Mouse (Mus musculus): Measurements from ENCODE around the gene Ifitm6. TPM values are rescaled to one million over a fixed set of nuclear protein-coding genes. Genes with fewer than 3 reads are reported as not detected.
"Not testable (repeated sequence)": the region's sequence is repeated elsewhere in the genome, so short reads cannot be mapped to it uniquely, and the experiment has no call there.

Ifitm6 gene
- total RNA-seq, 2 experiments from 2014 or later = 0.47 to 1.0 TPM

DNA sequence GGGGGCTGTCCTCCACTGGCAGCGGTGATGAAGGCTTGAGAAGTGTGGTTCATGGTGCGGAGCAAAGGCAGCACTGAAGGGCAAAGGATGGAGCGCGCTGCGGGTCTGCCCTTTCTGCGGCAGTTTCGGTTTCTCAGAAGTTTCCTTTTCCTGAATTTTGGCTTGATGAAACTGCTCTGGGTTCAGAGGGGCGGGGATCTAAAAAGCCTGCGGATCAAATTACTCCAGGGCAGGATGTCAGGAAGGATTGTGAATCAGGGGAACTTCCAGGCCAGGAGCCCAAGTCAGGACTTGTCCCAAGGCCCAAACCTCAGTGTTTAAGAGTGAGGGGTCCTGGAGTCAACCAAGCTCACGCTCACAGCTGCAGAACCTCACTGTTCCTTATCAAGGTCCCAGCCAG, 7.1 kb downstream of the Ifitm6 start, which contains the start of gene Ifitm3:
Gene Ifitm3, minus strand, starts transcription at position 178 of the 400 bp plus-strand sequence.
- intact Hi-C loops (cut with DNase I) = no loop called here
- DNase-seq = peak; percentile 73

DNA sequence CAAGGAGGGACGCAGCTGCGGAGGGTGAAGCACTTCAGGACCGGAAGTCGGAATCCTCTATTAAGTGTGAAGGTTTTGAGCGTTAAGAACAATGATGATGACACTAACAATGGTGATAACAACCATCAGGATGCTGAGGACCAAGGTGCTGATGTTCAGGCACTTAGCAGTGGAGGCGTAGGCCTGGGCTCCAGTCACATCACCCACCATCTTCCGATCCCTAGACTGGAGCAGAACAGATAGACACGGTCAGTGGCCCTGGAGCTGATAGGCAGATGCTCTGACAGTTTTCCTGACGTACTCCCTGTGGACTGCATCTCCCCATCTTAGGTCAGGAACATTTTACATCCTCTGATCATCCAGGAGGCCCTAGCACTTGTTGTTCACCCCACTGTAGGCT, 8.1 kb downstream of the Ifitm6 start:
- intact Hi-C loops (cut with DNase I) = loop anchor here (1.0 to 5.0 kb wide), 5 partner anchors 39 to 168 kb away; partner anchors contain the start of genes Bet1l, Gm45785, Pgghg and Ric8a
- DNase-seq = peak; percentile 17 to 44

DNA sequence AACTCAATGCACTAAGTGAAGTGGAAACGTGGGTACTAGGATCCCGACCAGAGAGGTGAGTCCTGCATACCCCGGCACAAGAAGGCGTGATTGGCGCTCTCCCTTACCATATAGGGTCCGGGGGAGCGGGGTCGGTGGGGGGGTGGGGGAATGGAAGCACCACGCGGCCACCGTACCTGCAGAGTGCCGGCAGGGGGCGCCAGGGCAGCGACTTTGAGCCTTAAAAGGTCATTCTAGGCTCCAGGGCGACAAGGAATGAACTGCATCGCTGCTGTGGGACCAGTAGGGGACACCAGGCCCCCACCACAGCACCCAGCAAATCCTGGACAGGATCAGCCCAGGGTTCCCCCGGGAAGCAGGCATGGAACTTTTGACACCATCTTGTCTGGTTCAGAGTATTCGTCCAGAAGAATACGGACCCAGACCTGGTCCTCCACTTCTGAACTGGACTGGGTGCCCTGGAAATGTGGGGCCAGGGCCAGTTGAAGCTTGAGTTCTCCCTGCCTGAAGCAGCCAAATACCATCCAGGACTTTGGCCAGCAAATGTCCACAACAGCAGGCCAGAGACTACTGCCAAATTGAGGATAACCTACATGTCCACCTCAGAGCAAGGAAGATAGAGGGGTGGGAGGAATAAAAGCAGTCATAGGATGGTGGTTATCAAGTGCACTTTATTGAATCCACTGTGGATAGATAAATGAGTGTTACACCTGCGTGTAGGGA, 8.6 kb downstream of the Ifitm6 start:
- DNase-seq = peak; percentile 81 to 91
- intact Hi-C loops (cut with DNase I) = loop anchor here (1.0 to 5.0 kb wide), 6 partner anchors 39 to 168 kb away; partner anchors contain the start of genes Bet1l, Gm45785, Pgghg and Ric8a

DNA sequence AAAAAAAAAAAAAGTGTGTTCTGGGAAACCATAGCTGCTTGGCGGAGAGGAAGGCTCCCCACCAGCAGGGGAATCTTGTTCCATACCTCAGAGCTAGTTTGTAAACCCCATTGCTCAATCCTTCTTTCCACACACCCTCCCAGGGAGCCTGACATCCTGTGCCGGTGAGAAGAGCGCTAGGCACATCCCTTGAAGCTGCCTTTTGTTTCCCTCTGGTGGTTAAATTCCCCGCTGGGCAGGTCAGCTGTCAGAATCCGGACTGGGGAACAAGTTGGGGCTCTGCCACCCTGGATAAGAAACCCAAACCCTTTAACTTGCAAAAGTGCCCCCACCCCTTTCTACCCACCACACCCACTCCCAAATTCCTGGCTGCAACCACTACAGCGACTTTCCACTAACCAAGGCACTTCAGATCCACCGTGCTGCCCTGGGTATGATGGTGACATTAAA, 9.4 kb downstream of the Ifitm6 start:
- DNase-seq = peak; percentile 32 to 66
- intact Hi-C loops (cut with DNase I) = loop anchor here (1.0 to 5.0 kb wide), 5 partner anchors 50 to 169 kb away; partner anchors contain the start of genes Bet1l, Gm45785, Pgghg and Ric8a

DNA sequence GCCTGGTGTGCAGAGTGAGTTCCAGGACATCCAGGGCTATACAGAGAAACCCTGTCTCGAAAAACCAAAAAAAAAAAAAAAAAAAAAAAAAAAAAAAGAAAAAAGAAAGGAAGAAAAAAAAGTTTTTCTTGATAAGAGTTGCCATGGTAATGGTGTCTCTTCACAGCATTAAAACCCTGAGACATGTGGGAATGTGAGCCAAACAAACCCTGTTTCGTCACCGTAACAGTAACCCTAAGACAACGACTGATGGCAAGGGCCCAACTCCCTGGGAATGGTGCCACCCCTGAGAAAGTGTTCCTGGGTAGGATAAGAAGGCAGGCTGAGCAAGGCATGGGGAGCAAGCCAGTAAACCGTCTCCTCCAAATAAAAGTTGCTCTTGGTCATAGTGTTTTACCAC, 10.8 kb downstream of the Ifitm6 start:
- DNase-seq = peak in 1 of 2 experiments; percentile 37
- intact Hi-C loops (cut with DNase I) = loop anchor here (5.0 kb wide), 2 partner anchors 150 to 170 kb away; partner anchors contain the start of genes Bet1l, Gm45785 and Ric8a

DNA sequence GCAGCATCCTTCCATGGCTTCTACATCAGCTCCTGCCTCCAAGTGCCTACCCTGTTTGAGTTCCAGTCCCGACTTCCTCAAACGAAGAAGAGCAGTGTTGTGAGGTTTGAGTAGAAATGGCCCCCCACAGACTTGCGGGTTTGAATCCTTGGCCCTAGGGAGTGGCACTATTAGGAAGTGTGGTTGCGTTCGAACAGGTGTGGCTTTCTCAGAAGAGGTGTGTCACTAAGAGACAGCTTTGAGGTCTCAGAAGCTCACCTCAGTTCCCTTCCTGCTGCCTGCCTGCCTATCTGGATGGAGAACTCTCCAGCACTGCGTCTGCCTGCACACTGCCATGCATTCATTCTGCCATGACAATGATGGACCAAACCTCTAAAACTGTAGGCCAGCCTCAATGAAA, 11.3 kb downstream of the Ifitm6 start:
- DNase-seq = no peak
- intact Hi-C loops (cut with DNase I) = loop anchor here (5.0 kb wide), 2 partner anchors 149 to 171 kb away; partner anchors contain the start of genes Bet1l, Gm45785 and Ric8a

DNA sequence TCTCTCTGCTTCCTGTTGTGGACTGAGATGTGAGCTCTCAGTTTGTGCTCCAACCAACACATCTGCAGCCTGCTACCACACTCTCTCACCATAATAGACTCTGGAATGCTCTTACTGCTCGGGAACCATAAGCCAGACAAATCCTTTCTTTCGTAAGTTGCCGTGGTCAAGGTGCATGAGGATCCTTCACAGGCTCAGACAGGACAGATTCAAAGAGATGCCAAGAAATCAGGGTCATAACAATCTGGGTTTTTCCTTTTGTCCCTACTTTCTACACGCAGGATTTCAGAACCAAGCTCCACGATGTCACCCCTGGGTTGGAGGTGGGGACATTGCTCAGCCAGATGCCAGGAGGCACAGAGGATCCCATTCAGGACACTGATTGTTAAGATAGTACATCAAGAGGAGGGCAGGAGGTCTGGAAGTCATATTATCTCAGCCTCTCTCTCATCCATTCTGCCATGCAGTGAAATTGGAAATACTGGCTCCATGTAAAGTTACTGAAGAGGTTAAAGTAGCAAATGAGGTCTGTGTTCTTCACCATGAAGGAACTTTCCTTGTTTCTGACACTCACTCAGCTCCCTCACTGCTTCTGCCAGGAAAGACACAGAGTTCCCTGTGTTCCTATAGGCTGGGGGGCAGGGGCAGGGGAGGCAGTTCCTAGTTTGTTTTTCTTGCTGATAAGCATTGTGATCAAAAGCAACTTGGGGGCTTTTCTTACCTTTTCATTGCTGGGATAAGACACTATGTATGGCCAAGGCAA, 14.3 kb downstream of the Ifitm6 start:
- intact Hi-C loops (cut with DNase I) = no loop called here
- DNase-seq = no peak

DNA sequence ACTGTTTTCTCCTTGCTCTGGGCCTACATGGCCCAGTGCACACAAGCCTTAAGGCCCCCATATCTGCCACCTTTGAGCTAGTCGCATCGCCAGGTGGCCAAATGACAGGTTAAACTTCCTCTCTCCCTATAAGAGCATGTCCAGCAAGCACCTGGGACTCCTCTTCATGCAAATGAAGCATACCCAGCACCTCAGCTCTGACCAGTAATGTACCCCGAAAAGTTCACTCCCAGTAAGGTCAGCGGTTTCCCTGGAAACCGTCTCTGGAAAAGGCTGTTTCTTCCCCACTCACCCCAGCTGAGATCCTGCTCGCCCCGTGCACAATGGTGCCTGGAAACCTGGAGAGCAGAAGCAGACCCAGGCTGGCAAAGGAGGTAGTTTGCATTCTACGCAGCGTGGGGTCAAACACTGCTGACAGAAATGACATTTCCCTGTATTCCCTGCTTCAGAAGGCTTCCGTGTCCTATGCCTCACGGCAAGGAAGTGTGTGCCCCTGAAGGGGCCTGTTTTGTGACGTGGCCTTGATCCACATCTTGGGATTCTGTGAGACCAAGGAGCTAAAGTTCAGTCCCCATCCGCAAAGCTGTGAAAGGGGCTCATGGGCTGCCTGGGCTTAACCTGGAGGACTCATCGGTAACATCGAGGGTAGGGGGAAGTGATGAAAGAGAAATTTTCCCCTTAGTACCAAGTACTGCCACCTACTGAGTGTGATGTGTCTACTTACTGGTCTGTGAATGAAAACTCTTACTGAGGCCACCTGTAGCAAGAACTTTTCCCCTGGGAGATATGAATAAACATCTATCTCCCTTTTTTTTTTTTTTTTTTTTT, 16.6 kb downstream of the Ifitm6 start:
- no peak for DNase-seq
- intact Hi-C loops (cut with DNase I) = no loop called here

DNA sequence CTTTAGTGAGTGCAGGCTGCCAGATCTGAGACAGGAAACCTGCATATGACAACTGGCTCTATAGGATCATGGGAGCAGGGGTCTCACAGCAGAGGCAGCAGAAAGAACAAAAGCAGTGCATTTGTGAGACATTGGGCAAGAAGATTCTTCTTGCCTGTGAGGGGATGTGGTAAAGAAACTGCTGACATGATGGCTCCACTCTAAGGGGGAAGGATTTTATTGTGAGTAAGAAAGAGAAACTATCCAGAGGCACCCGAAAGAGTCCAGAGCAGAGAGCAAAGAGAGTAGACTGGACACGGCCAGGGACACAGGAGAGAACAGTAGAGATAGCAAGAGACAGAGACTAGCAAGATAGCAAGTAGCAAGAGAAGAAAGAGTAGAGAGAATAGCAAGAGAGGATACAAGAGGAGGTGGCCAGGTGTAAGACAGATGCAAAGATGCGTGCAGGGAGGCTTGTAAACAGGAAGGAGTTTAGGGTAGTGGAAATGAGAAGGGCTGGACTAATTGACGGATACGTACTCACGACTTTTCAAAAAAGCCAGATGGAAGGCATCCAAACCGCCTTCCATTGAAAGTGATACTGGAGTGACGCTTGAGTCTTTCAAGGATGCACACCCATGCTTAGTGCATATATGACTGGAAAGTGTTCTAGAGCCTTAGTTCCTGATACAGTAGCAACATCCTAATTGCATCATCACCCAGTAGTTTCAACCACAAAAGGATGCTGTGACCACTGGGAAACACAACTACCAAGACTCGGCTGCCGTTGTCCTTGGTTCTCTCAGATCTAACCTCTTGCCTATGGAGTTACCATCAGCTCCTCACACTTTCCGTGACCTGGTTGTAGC, 18.6 kb downstream of the Ifitm6 start:
- intact Hi-C loops (cut with DNase I) = no loop called here
- DNase-seq = no peak

DNA sequence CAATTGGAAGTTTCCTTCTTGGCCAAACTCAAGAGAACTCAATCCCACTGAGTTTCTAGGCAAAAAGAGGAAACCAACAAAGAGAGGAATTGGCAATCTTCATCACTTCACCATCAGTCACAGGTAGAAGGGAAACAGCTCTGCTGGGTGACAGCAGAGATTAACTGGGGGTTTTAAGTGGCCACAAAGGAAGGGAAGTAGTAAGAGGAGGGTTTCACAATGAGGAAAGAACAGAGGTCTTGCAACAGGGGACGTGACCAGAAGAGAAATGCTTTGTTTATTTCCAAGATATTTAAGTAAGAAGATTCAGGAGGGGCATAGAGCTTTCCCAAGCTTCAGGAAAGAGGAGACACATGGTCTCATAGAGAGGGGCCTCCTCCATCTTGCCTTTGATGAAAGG, 19.9 kb downstream of the Ifitm6 start:
- DNase-seq = no peak
- intact Hi-C loops (cut with DNase I) = no loop called here

DNA sequence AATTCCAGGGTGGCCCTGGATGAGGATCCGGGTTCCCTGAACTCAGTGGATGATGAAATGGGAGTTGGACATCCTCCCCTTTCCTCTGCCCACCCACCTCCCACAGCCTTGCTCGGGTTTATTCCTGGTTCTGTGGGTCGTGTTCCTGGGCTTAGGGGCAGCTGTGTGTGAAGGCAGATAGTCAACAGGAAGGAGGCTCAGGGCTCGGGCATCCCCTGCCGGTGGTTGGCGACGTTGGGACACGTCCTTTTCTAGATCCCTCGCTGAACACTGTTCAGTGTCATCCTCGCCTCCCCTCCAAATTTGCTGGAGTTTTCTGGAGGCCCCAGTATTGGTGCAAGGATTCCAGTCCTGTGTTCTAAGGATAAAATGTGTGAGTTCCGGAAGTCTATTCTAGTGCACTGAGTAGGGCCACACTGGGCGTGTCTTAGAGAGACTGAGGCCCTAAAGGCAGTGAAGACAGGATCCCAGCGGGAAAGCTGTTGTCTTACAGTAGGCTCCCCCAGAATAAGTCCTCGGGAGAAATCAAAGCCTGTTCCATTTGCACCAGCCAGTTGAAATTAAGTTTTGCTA, 26.5 kb downstream of the Ifitm6 start:
- no peak for DNase-seq
- intact Hi-C loops (cut with DNase I) = no loop called here

DNA sequence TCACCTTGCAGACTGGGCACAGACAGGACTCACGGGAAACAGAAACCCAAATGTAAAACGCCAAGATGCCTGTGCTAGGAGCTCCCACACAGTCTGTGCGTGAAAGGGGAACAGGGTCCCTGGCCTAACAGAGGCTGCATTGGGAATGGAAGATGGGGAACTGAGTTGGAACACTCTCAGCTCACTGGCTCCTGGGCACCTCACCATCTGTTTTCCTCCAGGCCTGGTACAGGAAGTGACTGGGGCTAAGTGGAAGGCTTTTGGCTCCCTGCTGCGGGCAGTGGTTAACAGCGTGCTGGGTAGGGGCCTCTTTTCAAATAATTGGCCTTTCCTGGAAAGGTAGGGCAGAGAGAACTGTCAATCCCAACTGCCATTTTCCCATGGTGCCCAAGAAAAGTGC, 27.1 kb downstream of the Ifitm6 start:
- no peak for DNase-seq
- intact Hi-C loops (cut with DNase I) = no loop called here

DNA sequence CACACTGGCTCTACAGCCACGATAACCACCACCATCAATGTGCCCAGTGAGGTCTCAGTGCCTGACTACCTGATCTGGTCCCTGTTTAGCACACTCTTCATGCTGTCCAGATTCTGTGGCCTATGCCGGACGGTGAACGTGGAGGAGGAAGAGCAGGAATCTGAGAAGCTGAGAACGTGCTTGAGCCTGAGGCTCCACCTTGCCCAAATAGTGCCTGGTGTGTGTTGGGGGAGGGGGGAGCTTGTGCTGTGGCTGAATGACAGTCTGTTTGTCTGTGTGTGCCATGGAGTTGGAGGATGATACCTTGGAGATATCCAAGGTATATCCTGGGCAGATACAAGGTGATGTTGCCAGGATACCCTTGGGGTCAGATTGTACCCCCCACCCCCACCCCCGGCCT, 27.5 kb downstream of the Ifitm6 start:
- intact Hi-C loops (cut with DNase I) = no loop called here
- no peak for DNase-seq

DNA sequence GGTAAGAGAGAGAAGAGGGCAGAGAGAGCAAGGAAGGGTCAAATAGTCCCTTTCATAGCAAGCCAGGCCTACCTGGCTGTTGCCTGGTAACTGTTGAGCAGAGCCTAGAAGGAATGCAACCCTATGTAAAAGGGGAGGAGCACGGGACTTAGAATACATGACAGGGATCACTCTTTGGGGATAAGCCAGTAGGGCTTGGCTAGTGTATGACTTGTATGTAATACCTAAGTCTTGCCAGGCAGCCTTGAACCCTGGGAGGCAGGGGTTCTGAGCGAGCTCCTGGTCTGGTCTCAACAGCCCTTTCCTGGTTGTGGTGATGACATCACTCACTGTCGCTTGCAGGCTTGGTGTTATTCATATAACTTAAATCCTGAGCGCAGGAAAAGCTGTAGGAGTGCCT, 28.7 kb downstream of the Ifitm6 start:
- intact Hi-C loops (cut with DNase I) = no loop called here
- no peak for DNase-seq

DNA sequence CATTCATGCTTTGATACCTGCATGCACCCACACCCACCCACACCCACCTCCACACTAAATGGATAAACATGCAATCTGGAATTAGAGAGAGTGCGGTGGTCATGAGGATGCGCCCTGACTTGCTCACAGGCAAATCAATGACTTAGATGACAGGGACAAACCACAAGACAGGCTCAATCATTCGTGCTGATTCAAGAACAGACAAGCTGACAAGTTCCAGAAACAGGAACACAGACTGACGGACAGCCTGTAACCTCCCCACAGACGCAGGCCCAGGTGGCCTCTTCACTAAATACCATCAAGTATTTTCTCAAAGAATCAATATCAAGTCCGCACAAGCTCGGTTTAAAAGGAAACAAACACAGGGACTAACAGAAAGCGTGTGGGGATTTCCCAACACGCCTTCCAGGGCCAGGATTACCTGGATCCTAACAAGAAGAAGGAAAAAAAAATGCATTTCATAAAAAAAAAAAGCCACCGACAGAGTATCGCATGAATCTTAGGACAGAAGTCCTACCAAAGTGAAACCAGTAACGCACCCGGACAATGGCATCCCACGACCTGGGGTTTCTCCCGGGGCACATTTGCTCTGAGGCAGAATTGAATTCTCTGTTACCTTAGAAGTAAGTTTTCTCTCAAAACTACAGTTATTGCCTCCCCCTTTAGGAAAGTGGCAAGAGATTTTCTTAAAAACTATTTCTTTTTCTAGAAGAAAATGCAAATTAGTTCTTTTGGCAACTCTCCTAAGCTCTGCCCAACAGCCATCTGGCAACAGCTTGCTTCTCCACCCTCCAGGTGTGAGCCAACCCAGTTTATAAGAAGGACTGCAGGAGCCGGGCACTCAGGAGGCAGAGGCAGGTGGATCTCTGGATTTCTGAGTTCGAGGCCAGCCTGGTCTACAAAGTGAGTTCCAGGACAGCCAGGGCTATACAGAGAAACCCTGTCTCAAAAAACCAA, 30.3 kb downstream of the Ifitm6 start:
- intact Hi-C loops (cut with DNase I) = no loop called here
- DNase-seq = no peak

DNA sequence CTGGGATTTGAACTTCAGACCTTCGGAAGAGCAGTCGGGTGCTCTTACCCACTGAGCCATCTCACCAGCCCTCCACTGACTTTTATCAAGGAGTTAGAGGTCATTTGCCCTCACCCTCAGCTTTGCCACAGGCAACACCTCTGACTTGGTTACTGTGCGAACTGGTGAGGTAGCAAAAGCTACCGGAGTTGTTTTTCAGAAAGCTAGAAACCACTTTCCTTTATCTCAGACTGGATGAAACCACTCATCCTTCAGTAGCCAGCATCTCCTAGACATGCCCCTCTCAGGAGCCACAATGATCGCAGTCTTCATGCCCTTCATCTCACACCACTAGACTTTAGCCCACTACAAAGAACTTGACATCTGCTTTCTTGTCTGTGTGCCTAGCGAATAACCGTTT, 34.8 kb downstream of the Ifitm6 start:
- no peak for DNase-seq
- intact Hi-C loops (cut with DNase I) = no loop called here

DNA sequence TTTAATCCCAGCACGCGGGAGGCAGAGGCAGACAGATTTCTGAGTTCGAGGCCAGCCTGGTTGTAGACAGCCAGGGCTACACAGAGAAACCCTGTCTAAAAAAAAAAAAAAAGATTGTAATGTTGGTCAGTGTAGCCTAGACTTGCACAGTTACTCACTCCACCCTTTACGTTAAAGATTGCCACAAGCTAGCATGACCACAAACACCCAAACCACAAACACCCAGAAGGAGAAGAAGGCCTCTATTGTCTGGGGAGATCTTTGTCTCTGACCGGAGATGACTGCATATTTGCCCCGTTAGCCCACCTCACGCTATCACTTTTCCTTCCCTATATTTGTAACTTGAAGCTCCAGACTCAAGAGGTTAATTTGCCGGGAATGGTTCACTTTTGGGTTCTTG, 36.0 kb downstream of the Ifitm6 start:
- intact Hi-C loops (cut with DNase I) = no loop called here
- DNase-seq = no peak

DNA sequence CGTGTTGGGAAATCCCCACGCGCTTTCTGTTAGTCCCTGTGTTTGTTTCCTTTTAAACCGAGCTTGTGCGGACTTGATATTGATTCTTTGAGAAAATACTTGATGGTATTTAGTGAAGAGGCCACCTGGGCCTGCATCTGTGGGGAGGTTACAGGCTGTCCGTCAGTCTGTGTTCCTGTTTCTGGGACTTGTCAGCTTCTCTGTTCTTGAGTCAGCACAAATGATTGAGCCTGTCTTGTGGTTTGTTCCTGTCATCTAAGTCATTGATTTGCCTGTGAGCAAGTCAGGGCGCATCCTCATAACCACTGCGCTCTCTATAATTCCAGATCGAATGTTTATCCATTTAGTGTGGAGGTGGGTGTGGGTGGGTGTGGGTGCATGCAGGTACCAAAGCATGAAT, 41.0 kb downstream of the Ifitm6 start:
- intact Hi-C loops (cut with DNase I) = not testable (repeated sequence)

More for the DNA sequence above, 41.0 kb downstream of the Ifitm6 start:
- not testable (repeated sequence) for DNase-seq
